Mouse (Mus musculus): ENCODE results near the gene Trim30c. TPM values are rescaled to one million over a fixed set of nuclear protein-coding genes. Genes with fewer than 3 reads are reported as not detected.
"Not testable (repeated sequence)": the region's sequence is repeated elsewhere in the genome, so short reads cannot be mapped to it uniquely, and the experiment has no call there.

The Trim30c gene
- polyA plus RNA-seq, 1 experiment from 2014 or later, result not detected

- no peaks in the 10 kb centered on the region for H3K36me3 ChIP-seq (ENCODE audit: control insufficient read depth, insufficient read depth, low read length)
- H3K27ac ChIP-seq (ENCODE audit: low read length), result no peak within 1 kb of the TSS
- peak within 1 kb of the TSS; percentile 20; the same call in 1 of the 2 replicates for H3K4me3 ChIP-seq (ENCODE audit: low read depth, low read length)
- WGBS, result 9% methylated on average over 14 of the region's 14 CpGs
- no peaks in the 10 kb centered on the region for H3K27me3 ChIP-seq (ENCODE audit: control insufficient read depth, insufficient read depth, low read depth, low read length)
- no peaks in the 10 kb centered on the region for H3K9me3 ChIP-seq (replicated peaks; ENCODE audit: control insufficient read depth, low read length, poor library complexity, severe bottlenecking)
- ATAC-seq, result peak; percentile 92
- peak within 1 kb of the TSS; percentile 14; the same call in 1 of the 2 replicates for H3K4me2 ChIP-seq (ENCODE audit: low read length)
- no peak within 1 kb of the TSS for H3K9ac ChIP-seq (ENCODE audit: low read depth, low read length)
- H3K4me1 ChIP-seq (ENCODE audit: control insufficient read depth, insufficient read depth, low read length), result no peaks in the 10 kb centered on the region
Measured at GRCm38 (mm10) chr7:104352717-104353599, 47.7 kb downstream of the Trim30c start, which contains the start of gene Trim12c. Gene Trim12c, minus strand, starts transcription at chr7:104353362.

GRCm38 (mm10) chr7:104348043-104348442 is 52.6 kb downstream of the Trim30c start:
- H3K9me3 ChIP-seq (replicated peaks; ENCODE audit: control insufficient read depth, low read length, poor library complexity, severe bottlenecking); H3K4me1 ChIP-seq (ENCODE audit: control insufficient read depth, insufficient read depth, low read length); H3K27me3 ChIP-seq (ENCODE audit: control insufficient read depth, insufficient read depth, low read depth, low read length); H3K4me3 ChIP-seq (ENCODE audit: low read depth, low read length); H3K27ac ChIP-seq (ENCODE audit: low read length); H3K36me3 ChIP-seq (ENCODE audit: control insufficient read depth, insufficient read depth, low read length); H3K9ac ChIP-seq (ENCODE audit: low read depth, low read length); ATAC-seq; H3K4me2 ChIP-seq (ENCODE audit: low read length): not testable (repeated sequence)
- 91% methylated on average over 4 of the region's 4 CpGs for WGBS

GRCm38 (mm10) chr7:104340744-104341143 is 59.9 kb downstream of the Trim30c start:
- ATAC-seq; H3K9ac ChIP-seq (ENCODE audit: low read depth, low read length); H3K4me2 ChIP-seq (ENCODE audit: low read length); H3K36me3 ChIP-seq (ENCODE audit: control insufficient read depth, insufficient read depth, low read length); H3K9me3 ChIP-seq (replicated peaks; ENCODE audit: control insufficient read depth, low read length, poor library complexity, severe bottlenecking); H3K4me1 ChIP-seq (ENCODE audit: control insufficient read depth, insufficient read depth, low read length); H3K27me3 ChIP-seq (ENCODE audit: control insufficient read depth, insufficient read depth, low read depth, low read length); H3K27ac ChIP-seq (ENCODE audit: low read length); H3K4me3 ChIP-seq (ENCODE audit: low read depth, low read length): not testable (repeated sequence)
- WGBS, result 92% methylated on average over 3 of the region's 4 CpGs

- not testable (repeated sequence) for ATAC-seq; H3K4me3 ChIP-seq (ENCODE audit: low read depth, low read length); H3K36me3 ChIP-seq (ENCODE audit: control insufficient read depth, insufficient read depth, low read length); H3K9me3 ChIP-seq (replicated peaks; ENCODE audit: control insufficient read depth, low read length, poor library complexity, severe bottlenecking); H3K27ac ChIP-seq (ENCODE audit: low read length); H3K27me3 ChIP-seq (ENCODE audit: control insufficient read depth, insufficient read depth, low read depth, low read length); H3K4me2 ChIP-seq (ENCODE audit: low read length); H3K9ac ChIP-seq (ENCODE audit: low read depth, low read length); H3K4me1 ChIP-seq (ENCODE audit: control insufficient read depth, insufficient read depth, low read length)
- 85% methylated on average over 3 of the region's 3 CpGs for WGBS
Measured at GRCm38 (mm10) chr7:104335547-104335946, 65.1 kb downstream of the Trim30c start.

Other genes with a start within 250 kb of the Trim30c start
- gene Olfm5, start 236.0 kb downstream of the Trim30c start, polyA plus RNA-seq (2015; fragmentation: Nextera tagmentation; extraction: Ambion mirVana), result not detected in 2 replicates
- 0.66 and 0.67 TPM in 2 replicates for gene Olfr648, start 217.4 kb downstream of the Trim30c start, polyA plus RNA-seq (2015; fragmentation: Nextera tagmentation; extraction: Ambion mirVana)
- not detected in 2 replicates for gene Olfr649, start 204.9 kb downstream of the Trim30c start, polyA plus RNA-seq (2015; fragmentation: Nextera tagmentation; extraction: Ambion mirVana)
- gene Trim6, start 182.0 kb downstream of the Trim30c start, polyA plus RNA-seq (2015; fragmentation: Nextera tagmentation; extraction: Ambion mirVana), result 0.35 and 0.46 TPM in 2 replicates
- 0.76 and 0.89 TPM in 2 replicates for gene Trim34a, start 156.4 kb downstream of the Trim30c start, polyA plus RNA-seq (2015; fragmentation: Nextera tagmentation; extraction: Ambion mirVana)
- 0.12 and 0.21 TPM in 2 replicates for gene Trim5, start 112.7 kb downstream of the Trim30c start, polyA plus RNA-seq (2015; fragmentation: Nextera tagmentation; extraction: Ambion mirVana)
- gene Trim12a, start 85.4 kb downstream of the Trim30c start, polyA plus RNA-seq (2015; fragmentation: Nextera tagmentation; extraction: Ambion mirVana), result 1.6 and 1.7 TPM in 2 replicates
- gene Trim34b, start 71.4 kb downstream of the Trim30c start, polyA plus RNA-seq (2015; fragmentation: Nextera tagmentation; extraction: Ambion mirVana), result not detected in 2 replicates
- 1.4 and 1.5 TPM in 2 replicates for gene Trim12c, start 47.5 kb downstream of the Trim30c start, polyA plus RNA-seq (2015; fragmentation: Nextera tagmentation; extraction: Ambion mirVana)
- gene Trim30b, start 31.0 kb downstream of the Trim30c start, polyA plus RNA-seq (2015; fragmentation: Nextera tagmentation; extraction: Ambion mirVana), result not detected in 2 replicates
- gene Trim30a, start 64.4 kb upstream of the Trim30c start, polyA plus RNA-seq (2015; fragmentation: Nextera tagmentation; extraction: Ambion mirVana), result 0.42 and 0.48 TPM in 2 replicates
- gene Trim30d, start 107.0 kb upstream of the Trim30c start, polyA plus RNA-seq (2015; fragmentation: Nextera tagmentation; extraction: Ambion mirVana), result 0.36 and 0.50 TPM in 2 replicates
- gene Olfr651, start 149.3 kb upstream of the Trim30c start, polyA plus RNA-seq (2015; fragmentation: Nextera tagmentation; extraction: Ambion mirVana), result not detected in 2 replicates
- gene Olfr652, start 160.1 kb upstream of the Trim30c start, polyA plus RNA-seq (2015; fragmentation: Nextera tagmentation; extraction: Ambion mirVana), result not detected in 2 replicates
- not detected in 2 replicates for gene Olfr653, start 176.5 kb upstream of the Trim30c start, polyA plus RNA-seq (2015; fragmentation: Nextera tagmentation; extraction: Ambion mirVana)
- gene Olfr654, start 186.2 kb upstream of the Trim30c start, polyA plus RNA-seq (2015; fragmentation: Nextera tagmentation; extraction: Ambion mirVana), result not detected in 2 replicates
- not detected in 2 replicates for gene Olfr655, start 200.9 kb upstream of the Trim30c start, polyA plus RNA-seq (2015; fragmentation: Nextera tagmentation; extraction: Ambion mirVana)
- not detected in 2 replicates for gene Olfr656, start 213.1 kb upstream of the Trim30c start, polyA plus RNA-seq (2015; fragmentation: Nextera tagmentation; extraction: Ambion mirVana)
- not detected in 2 replicates for gene Olfr657, start 224.0 kb upstream of the Trim30c start, polyA plus RNA-seq (2015; fragmentation: Nextera tagmentation; extraction: Ambion mirVana)
- 0.10 and 0.16 TPM in 2 replicates for gene Olfr658, start 246.5 kb upstream of the Trim30c start, polyA plus RNA-seq (2015; fragmentation: Nextera tagmentation; extraction: Ambion mirVana)

All from midbrain, embryonic 16.5 days (tissue).